Mouse (Mus musculus) 3134 (cell line): ENCODE measurements around the gene Zfp612.
A peak's percentile ranks its signal among the peaks of the same experiment; 100 is the strongest.

ENCODE experiments used
- DNase-seq: peaks from one replicate; pipeline ENCODE4 v3.0.0-alpha.2; 2011; ENCODE audit warnings: low spot score; ENCODE audit not compliant: insufficient read length; ENCODE audit errors: extremely low read depth

Zfp612 gene

GRCm38 (mm10) chr8:110130537-110130936, 51.0 kb downstream of the Zfp612 start:
- DNase-seq: peak; percentile 39

- no peak for DNase-seq
These were observed 54.7 kb downstream of the Zfp612 start for GRCm38 (mm10) chr8:110134236-110134635.

- DNase-seq: no peak
These were observed 56.0 kb downstream of the Zfp612 start for GRCm38 (mm10) chr8:110135515-110135914.

GRCm38 (mm10) chr8:110140156-110140555, 60.6 kb downstream of the Zfp612 start:
- no peak for DNase-seq

- no peak for DNase-seq
These were observed 61.2 kb downstream of the Zfp612 start for GRCm38 (mm10) chr8:110140770-110141169.
